Comparison of ENCODE assay signal across 19 mouse cellular contexts in the genomic region with DNA sequence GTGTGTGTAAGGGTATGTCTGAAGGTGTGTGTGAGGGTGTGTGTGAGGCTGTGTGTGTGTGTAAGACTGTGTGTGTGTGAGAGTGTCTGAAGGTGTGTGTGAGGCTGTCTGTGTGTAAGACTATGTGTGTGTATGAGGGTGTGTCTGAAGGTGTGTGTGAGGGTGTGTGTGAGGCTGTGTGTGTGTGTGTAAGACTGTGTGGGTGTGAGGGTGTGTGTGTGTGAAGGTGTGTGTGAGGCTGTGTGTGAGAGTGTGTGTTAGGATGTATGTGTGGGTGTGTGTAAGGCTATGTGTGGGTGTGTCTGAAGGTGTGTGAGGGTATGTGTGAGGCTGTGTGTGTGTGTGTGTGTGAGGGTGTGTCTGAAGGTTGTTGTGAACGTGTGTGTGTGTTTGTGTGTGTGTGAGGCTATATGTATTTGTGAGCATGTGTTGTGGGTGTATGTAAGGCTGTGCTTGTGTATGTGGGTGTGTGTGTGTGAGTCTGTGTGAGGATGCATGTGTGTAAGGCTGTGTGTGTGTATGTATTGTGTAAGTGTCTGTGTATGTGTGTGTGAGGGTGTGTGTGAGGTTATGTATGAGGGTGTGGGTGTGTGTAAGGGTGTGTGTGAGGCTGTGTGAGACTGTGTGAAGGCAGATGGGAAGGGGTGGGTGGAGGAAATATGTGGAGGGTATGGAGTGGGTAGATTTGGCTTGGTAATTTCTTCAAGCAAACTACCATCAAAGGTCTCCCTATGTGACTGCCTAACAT.
DNase-seq lines count a peak whose midpoint lies in the region; ATAC-seq lines count a peak whose summit lies in the region.
"Had no signal": no experiment of that assay in that cellular context is flagged by ENCODE, and none has a peak within 500 bp of the region (broad histone marks: within the 10 kb centered on the region; RNA-seq: fewer than 3 reads in every experiment).

No protein-coding gene starts in this region.

- no peak overlapping the region for H3K4me3 ChIP-seq in forebrain, embryonic 13.5 days
- no peak overlapping the region for H3K4me3 ChIP-seq in forebrain, embryonic 14.5 days (ENCODE audit: low read depth, low read length)
- H3K4me3 ChIP-seq in megakaryocyte, embryonic 14.5 days (replicated peaks): peak overlapping the region; percentile 23
- no peak overlapping the region for H3K4me3 ChIP-seq in hindbrain, embryonic 13.5 days
- no peak overlapping the region for H3K4me3 ChIP-seq in midbrain, embryonic 16.5 days (ENCODE audit: low read depth, low read length)
- H3K4me3 ChIP-seq in kidney, embryonic 14.5 days (ENCODE audit: low read length): no peak overlapping the region
- H3K4me3 ChIP-seq: forebrain, embryonic 10.5 days; gastrocnemius, adult 2 months; heart, embryonic 10.5 days; liver, embryonic 15.5 days had no signal

- no peaks in the 10 kb centered on the region for H3K36me3 ChIP-seq in forebrain, embryonic 13.5 days (ENCODE audit: poor library complexity, severe bottlenecking)
- H3K36me3 ChIP-seq in forebrain, embryonic 14.5 days (ENCODE audit: control insufficient read depth, insufficient read depth, low read length): no peaks in the 10 kb centered on the region
- H3K36me3 ChIP-seq in megakaryocyte, embryonic 14.5 days (replicated peaks; ENCODE audit: low read length): no peaks in the 10 kb centered on the region
- H3K36me3 ChIP-seq in hindbrain, embryonic 13.5 days: no peaks in the 10 kb centered on the region
- H3K36me3 ChIP-seq in midbrain, embryonic 16.5 days (ENCODE audit: control insufficient read depth, insufficient read depth, low read length): no peaks in the 10 kb centered on the region
- H3K36me3 ChIP-seq in kidney, embryonic 14.5 days (ENCODE audit: control insufficient read depth, insufficient read depth, low read length): no peaks in the 10 kb centered on the region
- H3K36me3 ChIP-seq: forebrain, embryonic 10.5 days; heart, embryonic 10.5 days; liver, embryonic 15.5 days had no signal

- H3K27ac ChIP-seq in forebrain, embryonic 13.5 days: no peak overlapping the region
- H3K27ac ChIP-seq in forebrain, embryonic 14.5 days (ENCODE audit: low read depth, low read length): no peak overlapping the region
- no peak overlapping the region for H3K27ac ChIP-seq in hindbrain, embryonic 13.5 days
- no peak overlapping the region for H3K27ac ChIP-seq in midbrain, embryonic 16.5 days (ENCODE audit: low read length)
- H3K27ac ChIP-seq in kidney, embryonic 14.5 days (ENCODE audit: low read depth, low read length): no peak overlapping the region
- H3K27ac ChIP-seq: forebrain, embryonic 10.5 days; gastrocnemius, adult 2 months; heart, embryonic 10.5 days; liver, embryonic 15.5 days had no signal

- H3K4me2 ChIP-seq in forebrain, embryonic 13.5 days: no peak overlapping the region
- H3K4me2 ChIP-seq in forebrain, embryonic 14.5 days (ENCODE audit: low read length): no peak overlapping the region
- H3K4me2 ChIP-seq in hindbrain, embryonic 13.5 days: no peak overlapping the region
- H3K4me2 ChIP-seq in midbrain, embryonic 16.5 days (ENCODE audit: low read length): no peak overlapping the region
- H3K4me2 ChIP-seq in kidney, embryonic 14.5 days (replicated peaks; ENCODE audit: low read depth, low read length): no peak overlapping the region
- H3K4me2 ChIP-seq: liver, embryonic 15.5 days had no signal

- H3K9ac ChIP-seq in forebrain, embryonic 13.5 days: no peak overlapping the region
- no peak overlapping the region for H3K9ac ChIP-seq in forebrain, embryonic 14.5 days (ENCODE audit: low read length)
- no peak overlapping the region for H3K9ac ChIP-seq in hindbrain, embryonic 13.5 days
- no peak overlapping the region for H3K9ac ChIP-seq in midbrain, embryonic 16.5 days (ENCODE audit: low read depth, low read length)
- H3K9ac ChIP-seq in kidney, embryonic 14.5 days (ENCODE audit: low read depth, low read length): no peak overlapping the region
- H3K9ac ChIP-seq: liver, embryonic 15.5 days had no signal

- no peaks in the 10 kb centered on the region for H3K4me1 ChIP-seq in forebrain, embryonic 13.5 days
- H3K4me1 ChIP-seq in forebrain, embryonic 14.5 days (ENCODE audit: control insufficient read depth, insufficient read depth, low read length): no peaks in the 10 kb centered on the region
- no peaks in the 10 kb centered on the region for H3K4me1 ChIP-seq in megakaryocyte, embryonic 14.5 days
- no peaks in the 10 kb centered on the region for H3K4me1 ChIP-seq in hindbrain, embryonic 13.5 days (replicated peaks)
- no peaks in the 10 kb centered on the region for H3K4me1 ChIP-seq in midbrain, embryonic 16.5 days (ENCODE audit: control insufficient read depth, insufficient read depth, low read length)
- no peaks in the 10 kb centered on the region for H3K4me1 ChIP-seq in kidney, embryonic 14.5 days (ENCODE audit: control insufficient read depth, insufficient read depth, low read length)
- H3K4me1 ChIP-seq: forebrain, embryonic 10.5 days; heart, embryonic 10.5 days; liver, embryonic 15.5 days had no signal

- no peaks in the 10 kb centered on the region for H3K9me3 ChIP-seq in forebrain, embryonic 13.5 days (replicated peaks)
- H3K9me3 ChIP-seq in forebrain, embryonic 14.5 days (replicated peaks; ENCODE audit: control insufficient read depth, low read length): no peaks in the 10 kb centered on the region
- H3K9me3 ChIP-seq in megakaryocyte, embryonic 14.5 days: no peaks in the 10 kb centered on the region
- H3K9me3 ChIP-seq in hindbrain, embryonic 13.5 days: no peaks in the 10 kb centered on the region
- H3K9me3 ChIP-seq in midbrain, embryonic 16.5 days (replicated peaks; ENCODE audit: control insufficient read depth, low read length, poor library complexity, severe bottlenecking): no peaks in the 10 kb centered on the region
- no peaks in the 10 kb centered on the region for H3K9me3 ChIP-seq in kidney, embryonic 14.5 days (ENCODE audit: control insufficient read depth, low read length)
- H3K9me3 ChIP-seq: forebrain, embryonic 10.5 days; heart, embryonic 10.5 days; liver, embryonic 15.5 days had no signal

- no peaks in the 10 kb centered on the region for H3K27me3 ChIP-seq in forebrain, embryonic 13.5 days
- no peaks in the 10 kb centered on the region for H3K27me3 ChIP-seq in forebrain, embryonic 14.5 days (replicated peaks; ENCODE audit: control insufficient read depth, insufficient read depth, low read length)
- no peaks in the 10 kb centered on the region for H3K27me3 ChIP-seq in megakaryocyte, embryonic 14.5 days (replicated peaks)
- H3K27me3 ChIP-seq in hindbrain, embryonic 13.5 days: no peaks in the 10 kb centered on the region
- no peaks in the 10 kb centered on the region for H3K27me3 ChIP-seq in midbrain, embryonic 16.5 days (ENCODE audit: control insufficient read depth, insufficient read depth, low read depth, low read length)
- H3K27me3 ChIP-seq in kidney, embryonic 14.5 days (ENCODE audit: control insufficient read depth, insufficient read depth, low read length): no peaks in the 10 kb centered on the region
- H3K27me3 ChIP-seq: liver, embryonic 15.5 days had no signal

- WGBS in forebrain, embryonic 13.5 days: 81% methylated on average over 1 of the region's 1 CpGs
- WGBS in forebrain, embryonic 14.5 days: 56% methylated on average over 1 of the region's 1 CpGs
- WGBS in hindbrain, embryonic 13.5 days: 65% methylated on average over 1 of the region's 1 CpGs
- 57% methylated on average over 1 of the region's 1 CpGs for WGBS in midbrain, embryonic 16.5 days
- 56% methylated on average over 1 of the region's 1 CpGs for WGBS in kidney, embryonic 14.5 days

- peak; percentile 27; the same call in 1 of the 2 replicates for ATAC-seq in forebrain, embryonic 13.5 days
- no peak for ATAC-seq in forebrain, embryonic 14.5 days
- ATAC-seq in megakaryocyte, adult 5-6 weeks (ENCODE audit: poor library complexity, severe bottlenecking): no peak
- ATAC-seq in hindbrain, embryonic 13.5 days (ENCODE audit: low FRiP score): peak; percentile 36; the same call in 1 of the 2 replicates
- ATAC-seq in midbrain, embryonic 16.5 days: peak; percentile 42
- no peak for ATAC-seq in kidney, embryonic 14.5 days (ENCODE audit: low FRiP score, low TSS enrichment)
- ATAC-seq: activated CD4-positive, CD25-positive, alpha-beta regulatory T cell, adult 4 months had no signal

- DNase-seq in forebrain, embryonic 14.5 days (ENCODE audit: low spot score): no peak
- no peak for DNase-seq in urinary bladder, postnatal 36 days (ENCODE audit: low spot score in 2 of 2)
- DNase-seq: adrenal gland, postnatal 25 days; cerebellum, adult 9-11 months; embryo, embryonic 11 days; gastrocnemius, adult 2 months; heart, postnatal 4 days; kidney, adult 11 months; kidney, postnatal 4 days had no signal

Comparison
In these comparisons a context has a peak if more than half of its experiments do, and no peak if none do; other contexts are left out.
1. ATAC-seq: peak in forebrain, embryonic 13.5 days (single experiment), hindbrain, embryonic 13.5 days (single experiment) and midbrain, embryonic 16.5 days (single experiment); none in forebrain, embryonic 14.5 days (single experiment), megakaryocyte, adult 5-6 weeks (single experiment) and kidney, embryonic 14.5 days (single experiment).